Mouse (Mus musculus) splenic B cell, adult 2 months (primary cell): ENCODE data around the gene Dido1.
"Not testable (repeated sequence)": the region's sequence is repeated elsewhere in the genome, so short reads cannot be mapped to it uniquely, and the experiment has no call there.

Experiments
- DNase-seq: peaks from one replicate; pipeline ENCODE4 v3.0.0-alpha.2; 2011; ENCODE audit warnings: low read depth, low spot score
- H3K27me3 ChIP-seq: 2 replicates; pipeline ENCODE4 v1.6.1; 2012; ENCODE audit warnings: mild to moderate bottlenecking, low read length, moderate library complexity, mixed read lengths; ENCODE audit not compliant: control insufficient read depth, poor library complexity, insufficient read depth, severe bottlenecking
- H3K36me3 ChIP-seq: 2 replicates; pipeline ENCODE4 v1.6.1; 2012; ENCODE audit warnings: mild to moderate bottlenecking, low read length, moderate library complexity, mixed read lengths; ENCODE audit not compliant: control insufficient read depth, poor library complexity, insufficient read depth, severe bottlenecking

Gene Dido1

DNA sequence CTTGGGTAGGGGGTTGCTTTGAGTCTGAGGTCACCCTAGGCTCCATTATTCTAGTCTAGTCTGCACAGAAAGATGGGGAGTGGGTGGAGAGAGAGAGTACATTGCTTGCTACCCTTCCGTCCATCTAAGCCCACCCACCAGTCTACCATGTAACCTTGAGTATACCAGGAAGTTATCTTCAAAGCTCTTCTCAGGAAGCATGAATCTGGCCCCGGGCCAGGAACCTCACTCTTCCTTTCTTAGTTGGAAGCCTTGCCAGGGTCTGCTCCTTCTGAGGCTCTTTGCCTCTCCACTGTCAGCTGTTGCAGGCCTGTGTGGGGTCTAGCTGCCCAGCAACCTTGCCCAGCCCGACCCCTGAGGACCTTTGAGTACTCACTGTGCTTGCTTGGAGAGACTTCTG is 21.2 kb upstream of the Dido1 start:
- DNase-seq, result no peak
- Histone ChIP-seq H3K27me3 (no peaks in the 10 kb centered on the region), H3K36me3 (no peaks in the 10 kb centered on the region; the same call in 1 of the 2 replicates)

DNA sequence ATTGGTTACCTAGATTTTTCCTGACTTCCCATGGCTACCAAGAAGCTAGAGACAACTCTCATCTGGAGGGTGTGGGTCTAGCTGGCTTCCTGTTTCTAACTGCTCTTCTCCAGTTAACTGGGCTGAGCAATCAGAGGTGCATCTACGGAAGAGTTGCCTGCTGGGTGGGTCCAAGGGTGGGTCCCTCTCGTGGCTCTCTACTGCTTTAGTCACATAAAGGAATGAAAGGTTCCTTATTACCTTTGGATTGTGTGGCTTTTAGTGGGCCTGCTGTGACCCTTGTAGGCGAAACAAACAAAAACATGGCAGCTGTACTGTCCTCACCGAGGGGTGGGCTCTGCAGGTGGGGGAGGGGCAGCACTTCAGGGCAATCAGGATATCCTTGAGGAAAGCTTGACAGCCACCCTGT is 17.8 kb upstream of the Dido1 start:
- no peak for DNase-seq
- Histone ChIP-seq H3K27me3 (no peaks in the 10 kb centered on the region), H3K36me3 (no peaks in the 10 kb centered on the region; the same call in 1 of the 2 replicates)

DNA sequence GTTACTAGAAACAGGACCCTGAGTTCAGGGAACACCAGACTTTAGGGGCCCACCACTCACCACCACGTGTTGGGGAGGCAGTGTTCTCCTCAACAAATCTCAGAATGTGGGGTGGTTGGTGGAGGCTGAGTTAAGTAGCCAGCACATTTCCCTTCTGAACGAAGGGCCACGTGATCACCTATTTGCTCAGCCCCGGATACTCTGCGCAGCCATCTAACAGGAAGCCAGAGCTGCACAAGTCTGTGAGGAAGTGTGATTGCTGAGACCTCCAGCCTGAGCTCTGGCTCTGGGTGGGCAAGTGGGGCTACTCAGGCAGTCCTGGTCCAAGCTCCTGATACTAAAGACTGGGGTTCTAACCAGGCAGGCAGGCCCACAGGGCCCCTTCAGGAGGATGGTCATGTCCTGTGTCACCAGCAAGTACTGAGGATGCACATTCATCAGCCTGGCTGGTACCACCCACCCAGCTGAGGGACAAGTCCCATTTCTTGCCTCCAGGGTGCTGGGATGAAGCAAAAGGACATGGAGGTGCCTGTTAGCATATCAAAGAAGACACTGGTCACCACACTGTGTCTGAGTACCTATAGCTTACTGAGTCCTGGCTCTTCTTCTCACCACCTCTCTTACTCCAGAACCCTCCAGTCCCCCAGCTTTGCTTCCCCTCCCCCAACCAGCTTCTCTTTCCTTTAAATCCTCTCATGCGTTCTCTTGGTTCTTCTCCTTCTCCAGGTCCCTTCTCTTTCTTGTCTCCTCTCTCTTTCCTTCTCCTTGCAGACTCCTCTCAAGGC is 17.1 kb upstream of the Dido1 start:
- Histone ChIP-seq H3K36me3 (peaks cover 6% of the 10 kb centered on the region; the same call in 1 of the 2 replicates), H3K27me3 (no peaks in the 10 kb centered on the region)
- peak; percentile 84 for DNase-seq

DNA sequence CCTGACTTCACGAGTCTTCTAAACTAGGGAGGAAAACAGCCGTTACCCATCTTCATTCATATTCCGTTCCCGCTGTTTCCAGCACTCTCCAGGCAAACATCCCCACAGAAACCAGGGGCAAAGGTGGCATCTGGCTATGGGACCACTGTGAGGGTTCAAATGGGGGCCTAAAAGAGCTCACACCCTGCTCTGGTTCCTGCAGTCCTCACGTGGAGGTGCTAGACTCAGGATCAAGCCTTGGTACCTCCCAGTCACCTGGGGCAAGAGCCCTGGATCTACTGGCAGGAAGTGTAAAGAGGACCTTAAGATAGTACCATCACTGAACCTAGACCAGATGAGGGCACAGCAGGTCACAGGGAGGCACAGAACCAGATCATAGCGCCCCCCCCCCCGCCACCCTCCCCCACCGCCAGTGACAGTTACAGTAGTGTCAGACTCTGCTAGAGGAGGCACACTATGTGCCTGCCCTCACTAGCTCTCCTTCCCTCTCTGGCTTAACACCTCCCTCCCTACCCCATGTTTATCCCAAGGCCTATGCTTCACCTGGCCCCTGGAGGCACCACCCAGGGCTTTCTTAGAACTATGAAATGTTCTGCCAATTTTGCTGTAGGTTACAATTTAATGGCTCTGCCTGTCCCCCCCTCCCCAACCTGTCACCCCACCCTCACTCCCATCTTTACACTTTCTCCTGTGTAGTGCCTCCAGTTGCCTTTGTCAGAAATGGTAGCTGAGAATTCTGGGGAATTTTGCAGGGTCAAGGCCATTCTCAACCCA is 16.2 kb upstream of the Dido1 start:
- Histone ChIP-seq H3K27me3 (no peaks in the 10 kb centered on the region), H3K36me3 (peaks cover 9% of the 10 kb centered on the region; the same call in 1 of the 2 replicates)
- DNase-seq, result peak; percentile 42

DNA sequence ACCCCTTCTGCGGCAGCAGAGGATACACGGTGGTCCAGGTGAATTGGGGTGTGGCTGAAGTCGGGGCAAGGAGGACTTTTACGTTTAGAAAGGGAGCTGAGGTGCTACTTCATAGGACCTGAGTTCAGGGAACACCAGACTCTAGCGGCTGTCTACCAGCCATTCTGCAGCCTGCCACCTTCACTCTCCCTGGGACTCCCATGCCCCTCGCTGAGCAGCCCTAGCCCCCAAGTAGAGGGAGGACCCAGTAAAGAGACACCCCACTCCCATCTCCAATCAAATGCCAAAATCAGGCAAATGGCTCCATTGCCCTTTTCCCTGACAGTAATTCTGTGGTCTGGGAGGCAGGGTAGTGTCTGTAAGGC is 15.6 kb upstream of the Dido1 start:
- no peaks in the 10 kb centered on the region for H3K27me3 ChIP-seq
- DNase-seq, result no peak

DNA sequence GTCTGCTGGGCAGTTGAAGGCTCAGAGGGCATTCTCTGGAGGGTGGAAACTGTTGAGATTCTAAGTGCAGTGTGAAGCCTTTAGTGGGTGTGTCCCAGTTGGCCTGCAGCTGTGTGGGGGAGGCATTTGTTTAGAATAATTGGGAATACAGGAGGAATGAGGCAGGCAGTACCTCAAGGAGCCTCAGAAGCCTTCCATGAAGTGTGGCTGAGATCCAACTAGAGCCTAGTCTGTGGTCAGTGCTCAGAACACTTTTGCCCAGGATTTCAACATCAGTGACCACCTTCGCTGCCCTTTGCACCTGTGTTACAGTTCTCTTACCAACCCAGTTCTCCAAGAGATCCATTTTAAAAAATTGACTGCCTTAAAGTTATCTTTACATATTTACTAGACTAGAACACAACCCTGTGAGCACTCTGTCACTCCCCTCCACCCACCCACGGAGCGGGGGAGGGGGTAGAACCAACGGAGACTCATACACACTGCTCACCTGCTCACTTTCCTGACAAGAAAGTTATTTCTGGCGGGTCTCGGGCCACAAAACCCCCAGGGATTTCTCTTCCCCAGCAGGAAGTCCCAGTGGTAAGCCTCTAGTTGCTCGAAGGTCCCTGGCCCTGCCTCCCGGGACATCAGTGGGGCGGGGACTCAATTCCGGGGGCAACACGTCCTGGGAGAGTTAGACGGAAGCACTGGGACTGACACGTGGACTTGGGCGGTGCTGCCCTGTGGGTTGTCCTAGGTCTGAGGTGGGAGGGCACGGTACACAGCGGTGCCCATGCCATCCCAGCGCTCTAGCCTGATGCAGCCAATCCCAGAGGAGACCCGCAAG is 15.0 kb upstream of the Dido1 start, which contains the start of gene Slc17a9:
Slc17a9 (plus strand) TSS at position 679 of the 829 bp plus-strand sequence.
- peak; percentile 79 for DNase-seq
- peaks cover 11% of the 10 kb centered on the region for H3K36me3 ChIP-seq

More for the DNA sequence above, 15.6 kb upstream of the Dido1 start:
- H3K36me3 ChIP-seq, result peaks cover 11% of the 10 kb centered on the region; the same call in 1 of the 2 replicates

DNA sequence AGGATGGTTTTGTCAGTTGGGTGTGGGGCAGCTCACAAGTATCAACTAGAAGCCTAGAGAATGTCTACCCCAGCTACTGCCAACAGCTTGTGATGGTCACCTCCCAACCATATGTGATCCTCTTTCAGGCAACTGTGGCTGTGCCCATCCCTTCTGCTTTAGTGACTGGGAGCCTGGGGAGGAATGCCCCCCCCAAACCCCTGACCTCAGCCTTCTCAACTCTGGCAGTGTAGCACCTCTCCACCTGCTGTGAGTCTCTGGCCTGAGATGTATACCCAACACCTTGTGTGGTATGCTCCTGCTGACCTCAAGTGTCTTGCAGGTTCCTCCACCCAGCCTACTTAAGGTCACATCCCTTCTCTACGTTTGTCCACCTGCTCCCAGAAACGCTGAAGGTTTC is 14.1 kb upstream of the Dido1 start:
- DNase-seq, result no peak
- H3K36me3 ChIP-seq, result peaks cover 11% of the 10 kb centered on the region
- H3K27me3 ChIP-seq, result no peaks in the 10 kb centered on the region

More for the DNA sequence above, 15.0 kb upstream of the Dido1 start, which contains the start of gene Slc17a9:
- H3K27me3 ChIP-seq, result no peaks in the 10 kb centered on the region

DNA sequence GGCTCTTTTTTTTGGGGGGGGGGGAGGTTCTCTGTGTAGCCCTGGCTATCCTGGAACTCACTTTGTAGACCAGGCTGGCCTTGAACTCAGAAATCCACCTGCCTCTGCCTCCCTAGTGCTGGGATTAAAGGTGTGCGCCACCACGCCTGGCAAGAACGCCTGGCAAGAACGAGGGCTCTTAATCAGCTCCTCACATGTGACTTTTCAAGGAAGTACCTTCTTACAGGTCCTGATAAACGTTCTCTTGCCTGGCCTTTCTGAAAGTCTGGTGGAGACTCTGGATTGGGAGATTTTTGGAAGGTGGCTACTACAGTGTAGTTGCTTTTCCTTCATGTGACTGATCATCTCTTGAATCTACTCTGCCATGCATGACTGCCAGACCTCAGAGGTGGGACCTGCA is 12.9 kb upstream of the Dido1 start:
- not testable (repeated sequence) for H3K27me3 ChIP-seq, DNase-seq
- peaks cover 12% of the 10 kb centered on the region for H3K36me3 ChIP-seq

DNA sequence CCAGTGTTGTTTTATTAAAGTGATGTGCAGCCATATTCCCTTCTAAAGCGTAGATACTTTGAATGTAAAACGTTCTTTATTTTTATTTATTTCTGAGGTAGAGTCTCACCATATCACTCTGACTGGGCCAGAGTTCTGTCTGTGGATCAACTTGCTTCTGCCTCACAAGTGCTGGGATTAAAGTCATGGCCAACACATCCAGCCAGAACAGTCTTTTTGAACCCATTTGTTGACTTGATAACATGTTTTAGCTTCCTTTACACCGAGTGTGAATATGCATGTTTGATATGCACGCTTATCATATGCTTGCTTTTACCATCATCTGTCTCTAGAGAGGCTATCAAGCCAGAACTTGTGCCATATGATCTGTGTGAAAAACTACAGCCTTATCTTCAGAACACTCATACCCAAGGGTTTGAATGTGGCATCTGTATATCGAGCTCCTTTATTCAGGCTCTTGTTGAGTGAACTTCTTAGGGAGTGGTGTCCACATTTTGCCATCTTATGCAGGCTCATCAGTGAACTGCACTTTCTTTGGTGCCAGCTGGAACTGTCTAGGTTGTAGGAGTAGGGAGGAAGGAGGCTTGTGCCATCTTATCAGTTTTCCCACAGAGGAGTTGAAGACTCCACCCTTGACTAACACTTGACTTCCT is 2.4 kb upstream of the Dido1 start:
- no peak for DNase-seq
- Histone ChIP-seq H3K27me3 (no peaks in the 10 kb centered on the region), H3K36me3 (peaks cover 12% of the 10 kb centered on the region)

DNA sequence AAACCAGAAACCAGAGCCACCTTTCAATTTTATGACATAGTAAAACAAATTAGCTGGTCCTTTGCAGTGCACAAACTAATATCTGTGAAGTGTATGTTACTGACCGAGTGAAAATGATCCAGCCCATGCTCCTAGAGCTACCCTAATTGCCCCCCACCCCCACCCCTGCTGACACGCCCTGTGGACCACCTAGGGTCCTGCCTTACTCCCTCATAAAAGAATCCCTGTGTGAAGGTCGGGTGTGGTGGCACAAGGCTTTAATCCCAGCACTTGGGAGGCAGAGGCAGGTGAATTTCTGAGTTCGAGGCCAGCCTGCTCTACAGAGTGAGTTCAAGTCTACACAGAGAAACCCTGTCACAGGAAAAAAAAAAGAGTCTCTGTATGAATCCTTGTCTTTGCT is 1.7 kb upstream of the Dido1 start:
- no peak for DNase-seq
- Histone ChIP-seq H3K36me3 (peaks cover 10% of the 10 kb centered on the region), H3K27me3 (no peaks in the 10 kb centered on the region)

DNA sequence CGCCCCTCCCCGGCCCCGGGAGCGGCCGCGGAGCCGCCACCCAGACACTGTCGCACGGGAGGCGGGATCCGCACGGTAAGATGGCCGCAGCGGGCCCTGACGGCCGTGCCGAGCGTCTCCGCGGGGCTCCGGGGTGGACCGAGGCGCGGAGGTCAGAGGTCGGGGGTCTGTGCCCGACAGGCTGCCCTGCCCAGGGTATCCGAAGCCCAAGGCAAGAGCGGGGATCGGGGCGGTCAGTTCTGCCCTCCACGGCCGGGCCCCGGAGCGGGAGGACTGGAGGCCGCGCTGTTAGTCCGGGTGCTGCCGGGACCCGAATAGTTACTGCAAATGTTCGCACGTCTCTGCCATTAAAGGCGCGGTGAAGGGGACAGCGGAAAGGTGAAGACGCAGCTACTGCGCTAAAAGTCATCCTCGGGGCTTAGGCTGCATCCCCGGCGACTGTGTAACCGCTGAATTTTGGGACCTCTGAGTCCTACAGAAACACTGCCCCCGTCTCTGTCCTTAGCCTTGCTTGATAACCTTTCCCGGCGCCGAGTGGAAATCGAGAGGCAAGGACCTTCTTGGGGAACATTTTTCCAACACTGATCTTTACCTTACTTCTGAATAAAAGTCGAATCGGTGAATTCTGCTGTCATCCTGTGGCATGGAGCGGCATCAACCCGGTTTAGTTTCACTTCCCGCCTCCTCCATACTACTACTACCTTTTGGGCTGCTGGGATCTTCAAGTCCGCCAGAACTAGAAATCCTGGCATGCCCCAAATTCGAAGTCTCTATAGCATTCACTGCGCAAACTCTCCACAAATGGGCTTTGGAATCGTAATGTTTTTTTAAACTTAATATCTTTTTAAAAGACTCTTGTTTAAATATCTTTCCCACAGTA is 717 bp upstream of the Dido1 start:
- H3K27me3 ChIP-seq, result no peaks in the 10 kb centered on the region
- DNase-seq, result peak; percentile 48
- peaks cover 10% of the 10 kb centered on the region for H3K36me3 ChIP-seq

DNA sequence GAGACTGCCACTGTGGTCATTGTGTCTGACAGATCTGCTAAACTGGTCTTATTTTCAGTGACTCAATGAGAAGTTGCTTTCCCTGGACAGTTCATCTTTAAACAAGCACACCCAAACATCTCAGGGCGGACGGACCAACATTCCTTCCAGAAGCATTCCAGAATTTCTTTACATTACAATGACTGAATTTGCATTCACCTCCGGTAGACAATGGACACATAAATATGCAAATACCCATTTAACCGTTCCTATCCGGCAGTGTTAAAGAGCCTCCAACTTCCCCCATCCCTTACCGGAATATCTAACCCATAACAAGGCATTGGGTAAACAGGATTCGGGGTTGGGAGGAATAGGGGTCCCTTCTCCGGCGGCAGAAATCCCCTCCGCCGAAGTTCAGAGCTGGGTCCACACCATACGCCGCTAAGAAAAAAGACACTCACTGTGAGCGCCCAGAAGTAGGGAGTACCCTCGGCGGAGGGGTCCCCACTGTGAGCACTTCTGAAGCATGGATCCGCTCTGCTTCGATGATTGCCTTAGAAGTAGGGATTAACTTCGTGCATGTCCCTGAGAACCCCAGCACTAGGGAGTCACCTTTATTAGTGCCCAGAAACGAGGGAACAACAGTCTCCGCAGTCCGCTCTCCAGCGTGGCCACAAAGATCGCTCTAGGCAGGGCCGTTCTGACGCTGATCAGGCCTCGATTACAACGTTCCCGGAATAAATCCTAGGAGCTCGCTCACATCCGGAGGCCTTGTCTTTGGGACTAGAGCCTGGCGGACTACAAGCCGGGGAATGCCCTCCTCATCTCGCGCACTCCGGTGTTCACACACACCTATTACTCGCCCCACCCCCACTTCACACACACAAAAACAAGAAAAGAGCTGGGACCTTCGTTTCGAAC is 526 bp downstream of the Dido1 start:
- Histone ChIP-seq H3K27me3 (no peaks in the 10 kb centered on the region), H3K36me3 (peaks cover 6% of the 10 kb centered on the region)
- DNase-seq, result no peak

DNA sequence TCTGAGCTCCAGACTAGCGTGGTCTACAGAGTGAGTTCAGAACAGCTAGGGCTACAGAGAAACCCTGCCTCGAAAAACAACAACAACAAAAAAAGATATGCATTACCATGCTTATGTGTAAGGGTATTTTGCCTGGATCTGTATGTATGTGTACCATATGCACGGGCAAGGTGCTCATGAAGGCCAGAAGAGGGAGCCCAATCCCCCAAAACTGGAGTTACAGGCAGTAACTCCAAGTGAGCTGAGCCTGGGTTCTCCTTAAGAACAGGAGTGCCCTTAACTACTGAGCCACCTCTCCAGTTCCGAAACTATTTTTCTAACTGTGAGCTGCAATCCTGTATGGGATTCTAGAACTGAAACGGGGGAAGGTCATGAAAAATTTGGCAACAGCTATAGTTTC is 3.8 kb downstream of the Dido1 start:
- Histone ChIP-seq H3K36me3 (no peaks in the 10 kb centered on the region), H3K27me3 (no peaks in the 10 kb centered on the region)
- DNase-seq, result peak; percentile 32
